Mouse (Mus musculus): ENCODE measurements around the gene Fmo2. TPM values are rescaled to one million over a fixed set of nuclear protein-coding genes. Genes with fewer than 3 reads are reported as not detected.

Fmo2 gene
- polyA plus RNA-seq, 1 experiment: 240 TPM

- H3K4me1 ChIP-seq (ENCODE audit: control insufficient read depth, insufficient read depth, low read length): peaks cover 16% of the 10 kb centered on the region
- TF ChIP-seq POLR2A (IDR thresholded peaks at IDR 0.05; ENCODE audit: borderline replicate concordance, extremely low read depth, low read depth, low read length) (no peak), CTCF (IDR thresholded peaks at IDR 0.05; ENCODE audit: insufficient read depth, low read length) (no peak)
- H3K4me3 ChIP-seq (replicated peaks; ENCODE audit: extremely low read depth, low read depth, low read length): no peak overlapping the region
- DNase-seq: no peak
- 66% methylated on average over 4 of the region's 4 CpGs for WGBS
Measured at GRCm38 (mm10) chr1:162932386-162932785, 33.9 kb upstream of the Fmo2 start.

GRCm38 (mm10) chr1:162931880-162932279, 33.4 kb upstream of the Fmo2 start:
- DNase-seq: no peak
- TF ChIP-seq POLR2A (IDR thresholded peaks at IDR 0.05; ENCODE audit: borderline replicate concordance, extremely low read depth, low read depth, low read length) (no peak), CTCF (IDR thresholded peaks at IDR 0.05; ENCODE audit: insufficient read depth, low read length) (no peak)
- Histone ChIP-seq H3K4me3 (replicated peaks; ENCODE audit: extremely low read depth, low read depth, low read length) (no peak overlapping the region), H3K4me1 (ENCODE audit: control insufficient read depth, insufficient read depth, low read length) (peaks cover 16% of the 10 kb centered on the region)
- 44% methylated on average over 5 of the region's 5 CpGs for WGBS

GRCm38 (mm10) chr1:162931310-162931875, 32.9 kb upstream of the Fmo2 start:
- WGBS: 35% methylated on average over 4 of the region's 4 CpGs
- TF ChIP-seq POLR2A (IDR thresholded peaks at IDR 0.05; ENCODE audit: borderline replicate concordance, extremely low read depth, low read depth, low read length): no peak
- no peak for TF ChIP-seq CTCF (IDR thresholded peaks at IDR 0.05; ENCODE audit: insufficient read depth, low read length)
- DNase-seq: no peak
- peaks cover 16% of the 10 kb centered on the region for H3K4me1 ChIP-seq (ENCODE audit: control insufficient read depth, insufficient read depth, low read length)
- no peak overlapping the region for H3K4me3 ChIP-seq (replicated peaks; ENCODE audit: extremely low read depth, low read depth, low read length)

GRCm38 (mm10) chr1:162930631-162931030, 32.1 kb upstream of the Fmo2 start:
- DNase-seq: no peak
- no peak overlapping the region for H3K4me3 ChIP-seq (replicated peaks; ENCODE audit: extremely low read depth, low read depth, low read length)
- H3K4me1 ChIP-seq (ENCODE audit: control insufficient read depth, insufficient read depth, low read length): peaks cover 16% of the 10 kb centered on the region
- TF ChIP-seq CTCF (IDR thresholded peaks at IDR 0.05; ENCODE audit: insufficient read depth, low read length) (no peak), POLR2A (IDR thresholded peaks at IDR 0.05; ENCODE audit: borderline replicate concordance, extremely low read depth, low read depth, low read length) (no peak)
- 48% methylated on average over 2 of the region's 2 CpGs for WGBS

- no peak for DNase-seq
- Histone ChIP-seq H3K4me1 (ENCODE audit: control insufficient read depth, insufficient read depth, low read length) (peaks cover 16% of the 10 kb centered on the region), H3K4me3 (replicated peaks; ENCODE audit: extremely low read depth, low read depth, low read length) (no peak overlapping the region)
- 67% methylated on average over 3 of the region's 3 CpGs for WGBS
- TF ChIP-seq CTCF (IDR thresholded peaks at IDR 0.05; ENCODE audit: insufficient read depth, low read length): no peak
- no peak for TF ChIP-seq POLR2A (IDR thresholded peaks at IDR 0.05; ENCODE audit: borderline replicate concordance, extremely low read depth, low read depth, low read length)
Measured at GRCm38 (mm10) chr1:162929146-162929545, 30.6 kb upstream of the Fmo2 start.

GRCm38 (mm10) chr1:162925121-162925520, 26.6 kb upstream of the Fmo2 start:
- no peak overlapping the region for H3K4me3 ChIP-seq (replicated peaks; ENCODE audit: extremely low read depth, low read depth, low read length)
- DNase-seq: no peak
- TF ChIP-seq POLR2A (IDR thresholded peaks at IDR 0.05; ENCODE audit: borderline replicate concordance, extremely low read depth, low read depth, low read length) (no peak), CTCF (IDR thresholded peaks at IDR 0.05; ENCODE audit: insufficient read depth, low read length) (no peak)
- no peaks in the 10 kb centered on the region for H3K4me1 ChIP-seq (ENCODE audit: control insufficient read depth, insufficient read depth, low read length)
- 71% methylated on average over 1 of the region's 1 CpGs for WGBS

- Histone ChIP-seq H3K4me3 (replicated peaks; ENCODE audit: extremely low read depth, low read depth, low read length) (no peak overlapping the region), H3K4me1 (ENCODE audit: control insufficient read depth, insufficient read depth, low read length) (no peaks in the 10 kb centered on the region)
- WGBS: 69% methylated on average over 8 of the region's 8 CpGs
- no peak for TF ChIP-seq CTCF (IDR thresholded peaks at IDR 0.05; ENCODE audit: insufficient read depth, low read length)
- no peak for TF ChIP-seq POLR2A (IDR thresholded peaks at IDR 0.05; ENCODE audit: borderline replicate concordance, extremely low read depth, low read depth, low read length)
- no peak for DNase-seq
Measured at GRCm38 (mm10) chr1:162916661-162917060, 18.1 kb upstream of the Fmo2 start.

GRCm38 (mm10) chr1:162914932-162915556, 16.5 kb upstream of the Fmo2 start:
- no peak for TF ChIP-seq POLR2A (IDR thresholded peaks at IDR 0.05; ENCODE audit: borderline replicate concordance, extremely low read depth, low read depth, low read length)
- no peak for TF ChIP-seq CTCF (IDR thresholded peaks at IDR 0.05; ENCODE audit: insufficient read depth, low read length)
- no peaks in the 10 kb centered on the region for H3K4me1 ChIP-seq (ENCODE audit: control insufficient read depth, insufficient read depth, low read length)
- 78% methylated on average over 4 of the region's 4 CpGs for WGBS
- no peak overlapping the region for H3K4me3 ChIP-seq (replicated peaks; ENCODE audit: extremely low read depth, low read depth, low read length)
- DNase-seq: no peak

- no peak for TF ChIP-seq POLR2A (IDR thresholded peaks at IDR 0.05; ENCODE audit: borderline replicate concordance, extremely low read depth, low read depth, low read length)
- no peak for TF ChIP-seq CTCF (IDR thresholded peaks at IDR 0.05; ENCODE audit: insufficient read depth, low read length)
- no peak for DNase-seq
- H3K4me3 ChIP-seq (replicated peaks; ENCODE audit: extremely low read depth, low read depth, low read length): no peak overlapping the region
- H3K4me1 ChIP-seq (ENCODE audit: control insufficient read depth, insufficient read depth, low read length): no peaks in the 10 kb centered on the region
Measured at GRCm38 (mm10) chr1:162912085-162912484, 13.6 kb upstream of the Fmo2 start.

GRCm38 (mm10) chr1:162901879-162902278, 3.4 kb upstream of the Fmo2 start:
- Histone ChIP-seq H3K4me3 (replicated peaks; ENCODE audit: extremely low read depth, low read depth, low read length) (no peak overlapping the region), H3K4me1 (ENCODE audit: control insufficient read depth, insufficient read depth, low read length) (0 out of 2 replicates have a peak, but pooled peaks cover 2% of the 10 kb centered on the region)
- TF ChIP-seq POLR2A (IDR thresholded peaks at IDR 0.05; ENCODE audit: borderline replicate concordance, extremely low read depth, low read depth, low read length): no peak
- no peak for TF ChIP-seq CTCF (IDR thresholded peaks at IDR 0.05; ENCODE audit: insufficient read depth, low read length)
- 83% methylated on average over 4 of the region's 4 CpGs for WGBS
- DNase-seq: no peak

All from lung, adult 2 months (tissue).